Mouse (Mus musculus) liver (tissue): ENCODE measurements at regions not wholly inside any gene's neighbourhood (a gene's known extent, or its start where the extent isn't known, plus 50 kb on each side); places are given as distances from the start of the nearest gene placed in this dataset.

Experiments used
- DNase-seq: peaks from one replicate; pipeline ENCODE4 v3.0.0-alpha.2; 2020; ENCODE audit warnings: mixed read lengths

DNA sequence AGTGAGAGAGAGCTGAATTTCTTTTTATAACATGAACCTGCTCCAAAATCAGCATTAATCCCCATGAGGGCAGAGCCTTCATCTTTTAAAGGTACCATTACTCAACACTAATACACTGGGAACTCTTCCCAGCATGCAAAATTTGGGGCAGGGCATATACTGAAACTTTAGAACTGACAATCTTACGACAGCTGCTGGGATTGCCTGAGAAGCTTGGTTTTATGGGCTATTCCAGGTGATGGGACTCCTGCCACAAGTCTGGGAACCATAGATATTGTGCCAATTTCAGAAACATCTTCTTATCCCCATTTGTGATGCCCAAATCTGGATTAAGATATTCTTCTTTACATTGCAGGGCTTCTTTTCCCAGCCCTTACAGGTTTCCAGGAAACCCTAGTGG, 125.8 kb upstream of the Tank start:
- no peak for DNase-seq

DNA sequence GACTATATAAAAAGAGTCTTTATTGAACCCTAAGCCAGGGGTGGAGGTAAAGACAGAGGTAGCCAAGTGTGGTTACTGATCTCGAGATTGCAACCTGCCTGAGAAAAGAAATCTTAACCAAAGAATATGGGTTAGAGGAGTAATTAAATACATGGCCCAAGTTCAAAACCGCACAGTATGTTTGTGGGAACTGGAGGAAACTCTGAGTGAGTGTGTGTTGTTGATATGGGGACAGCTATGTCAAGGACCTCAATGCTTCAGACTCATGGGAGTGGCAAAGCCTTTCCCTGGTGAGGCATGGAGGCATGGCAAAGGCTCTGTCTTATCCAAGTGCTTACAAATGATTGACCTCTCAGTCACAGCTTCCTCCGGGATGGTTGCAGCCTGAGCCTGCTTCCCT, 127.7 kb upstream of the Tank start:
- DNase-seq: no peak

DNA sequence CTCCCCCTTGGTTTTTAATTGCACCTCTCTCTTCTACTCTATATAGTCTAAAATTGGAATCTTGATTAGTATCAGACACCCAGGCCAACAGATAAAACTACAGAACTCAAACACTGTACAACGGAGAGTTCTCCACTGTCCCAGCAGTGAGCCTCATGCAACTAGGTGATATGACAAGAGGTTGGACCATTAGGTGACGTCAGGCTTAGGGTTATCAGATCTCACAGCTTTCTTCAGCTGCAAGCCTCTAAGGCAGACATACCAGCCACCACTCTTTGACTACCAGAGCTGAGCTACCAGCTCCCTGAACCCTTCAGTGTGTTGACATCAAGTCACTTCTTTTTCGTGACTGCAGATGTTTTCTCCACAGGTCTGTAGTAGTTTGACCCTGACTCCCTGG, 141.8 kb upstream of the Tank start:
- no peak for DNase-seq

DNA sequence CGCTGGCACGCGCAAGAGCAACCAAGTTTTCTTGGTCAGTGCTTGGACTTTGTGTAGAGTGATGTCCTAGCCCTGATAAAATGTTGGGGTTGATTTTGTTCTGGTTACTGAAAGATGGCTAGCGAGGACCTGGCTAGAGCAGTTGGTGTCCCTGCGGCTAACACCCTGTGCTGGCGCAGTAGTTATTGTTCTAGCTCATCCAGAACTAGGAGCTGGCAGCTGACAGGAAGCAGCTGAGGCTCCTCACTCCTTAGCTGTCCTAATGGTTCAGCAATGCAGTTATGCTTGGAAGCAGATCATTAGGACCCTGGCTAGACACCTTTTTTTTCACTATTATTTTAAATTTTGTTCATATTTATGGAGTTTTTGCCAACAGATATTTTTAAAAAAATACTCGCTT, 170.5 kb upstream of the Tank start:
- no peak for DNase-seq

DNA sequence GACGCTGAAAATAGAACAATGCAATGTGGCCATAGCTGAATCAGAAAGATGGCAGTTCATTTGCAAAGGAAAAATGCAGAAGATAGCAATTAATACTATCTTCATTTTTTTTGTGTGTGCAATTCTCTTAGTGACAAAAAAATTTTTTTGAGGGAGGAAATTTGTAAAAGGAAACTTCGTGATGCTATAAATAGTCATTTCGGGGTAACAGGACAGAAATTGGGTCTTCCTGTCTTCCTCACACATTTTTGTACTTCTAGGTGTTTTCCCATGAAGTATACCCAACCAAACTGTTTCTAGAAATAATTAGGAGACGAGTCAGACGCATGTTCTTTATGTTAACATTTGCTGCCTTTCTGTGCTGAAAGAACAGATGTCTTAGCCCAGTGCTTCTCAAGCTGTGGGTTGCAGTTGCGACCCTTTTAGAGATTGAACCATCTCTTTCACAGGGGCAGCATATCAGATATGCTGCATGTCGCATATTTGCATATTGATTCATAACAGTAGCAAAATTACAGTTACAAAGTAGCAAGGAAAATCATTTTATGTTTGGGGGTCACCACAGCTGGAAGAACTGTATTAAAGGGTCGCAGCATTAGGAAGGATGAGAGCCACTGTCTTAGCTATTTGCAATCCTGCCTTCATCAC, 172.2 kb upstream of the Tank start:
- no peak for DNase-seq

DNA sequence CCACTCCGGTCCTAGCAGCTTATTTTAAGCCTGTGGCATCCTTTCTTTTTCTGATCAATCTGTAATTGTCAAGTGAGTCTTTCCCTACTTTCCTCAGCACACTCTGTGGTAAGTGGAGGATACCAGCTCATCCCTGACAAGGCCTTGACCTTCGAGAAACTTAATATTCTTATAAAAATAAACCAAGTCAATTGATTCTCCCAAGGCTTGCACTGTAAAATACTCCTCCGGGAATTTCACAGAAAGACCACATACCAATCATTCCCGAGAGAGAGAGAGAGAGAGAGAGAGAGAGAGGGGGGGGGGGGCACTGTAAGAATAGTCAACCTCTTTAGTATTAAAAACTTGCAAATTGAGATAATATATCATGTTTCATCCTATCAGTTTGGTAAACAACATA, 173.1 kb upstream of the Tank start:
- DNase-seq: no peak

DNA sequence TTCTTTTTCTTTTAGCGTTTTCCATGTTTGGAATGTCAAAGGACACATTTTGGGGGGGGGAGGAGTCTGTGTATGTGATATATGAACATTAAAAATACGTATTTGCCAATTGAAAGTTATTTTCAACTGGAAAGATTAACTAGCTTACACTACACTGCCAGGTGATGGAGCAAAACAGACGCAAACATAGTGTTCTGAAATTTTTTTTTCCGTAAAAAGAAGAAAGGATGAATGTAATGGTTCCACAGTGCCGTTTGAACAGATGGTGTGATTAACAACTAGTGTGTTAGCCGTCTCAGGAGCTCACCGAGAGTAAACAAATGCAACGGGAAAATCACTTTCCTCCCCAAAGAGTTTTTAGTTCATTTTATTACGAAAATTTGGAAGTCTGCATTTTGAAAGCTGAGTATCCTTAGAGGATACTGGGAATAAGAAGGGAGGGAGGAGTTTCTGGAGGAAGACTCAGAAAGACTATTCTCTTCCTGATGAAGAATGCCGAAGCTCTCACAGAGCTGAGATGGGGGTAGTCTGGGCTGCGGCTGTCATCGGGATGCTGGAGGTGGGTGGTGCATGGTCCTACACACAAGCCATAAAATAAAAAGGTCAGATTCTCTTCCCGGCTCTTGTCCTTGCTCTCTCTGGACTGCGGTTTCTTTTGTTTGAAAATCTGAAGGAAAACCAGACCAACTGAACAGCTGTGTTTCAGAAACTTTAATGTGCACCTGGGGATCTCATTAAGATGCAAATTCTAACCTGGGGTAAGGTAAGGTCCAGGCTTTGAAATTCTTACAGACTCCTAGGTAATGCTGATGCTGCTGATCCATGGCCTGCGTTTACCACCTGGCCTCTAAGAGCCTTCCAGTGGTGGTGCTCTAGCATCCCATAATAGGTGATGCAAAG, 175.5 kb upstream of the Tank start:
- DNase-seq: no peak

DNA sequence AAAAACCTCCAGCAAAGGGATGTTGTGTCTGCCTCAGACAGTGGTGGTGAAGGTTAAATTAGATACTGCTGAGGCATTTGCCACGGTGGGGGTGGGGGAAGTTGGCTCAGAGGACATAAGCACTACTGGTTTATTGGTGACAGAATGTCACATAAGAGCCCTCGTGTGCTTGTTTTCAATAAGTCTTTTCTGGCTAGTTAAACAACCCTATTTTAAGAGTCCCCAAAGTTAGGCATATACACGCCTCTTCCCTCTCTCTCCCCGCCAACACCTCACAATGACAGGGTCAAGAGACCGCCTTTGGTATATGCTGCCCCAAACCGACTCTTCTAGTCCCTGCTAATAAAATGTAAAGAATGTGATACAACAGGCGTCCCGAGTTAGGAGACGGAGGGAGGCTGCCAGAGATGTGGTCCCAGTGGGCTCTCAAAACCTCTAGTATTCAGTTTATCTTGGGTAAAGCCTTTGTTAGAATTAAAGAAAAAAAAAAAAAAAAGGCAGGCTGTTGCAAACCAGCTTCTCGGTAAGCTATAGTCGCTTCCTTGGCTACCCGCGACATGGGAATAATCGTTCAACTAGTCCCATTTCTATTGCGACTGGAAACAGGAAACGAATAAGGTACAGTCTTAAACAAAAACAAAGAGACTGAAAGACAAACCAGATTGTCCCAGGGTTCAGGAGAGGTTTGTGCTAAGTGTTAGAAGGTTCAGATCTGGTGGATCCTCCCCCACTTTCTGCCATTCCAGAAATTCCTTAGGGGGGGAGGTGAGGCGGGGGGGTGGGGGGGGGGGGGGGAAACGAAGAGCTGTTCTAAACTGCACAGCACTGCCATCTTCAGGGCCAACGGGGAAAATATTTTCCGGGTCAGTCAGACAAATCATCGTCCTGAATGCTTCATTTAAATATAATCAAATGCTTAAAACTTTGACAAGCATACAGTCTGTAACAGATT, 176.5 kb upstream of the Tank start:
- peak; percentile 73 for DNase-seq

DNA sequence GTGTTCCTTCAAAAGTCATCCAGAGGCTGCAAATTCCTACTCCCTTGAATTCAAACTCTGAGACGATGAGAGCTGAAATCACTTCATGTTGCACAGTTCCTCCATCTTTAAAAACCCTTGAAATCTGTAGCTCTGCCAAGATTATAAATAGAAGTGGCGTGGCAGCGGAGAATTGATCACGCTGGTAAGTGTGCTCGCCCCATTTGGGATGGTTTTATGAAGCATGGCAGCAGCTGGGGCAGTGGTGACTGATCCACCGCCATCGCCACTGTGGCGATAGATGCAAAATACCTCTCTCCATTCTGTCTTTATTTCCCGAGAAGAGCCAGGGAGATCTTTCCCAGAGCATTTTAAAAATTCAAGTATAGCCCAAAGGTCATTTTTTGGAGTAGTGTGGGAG, 179.8 kb upstream of the Tank start:
- DNase-seq: no peak

DNA sequence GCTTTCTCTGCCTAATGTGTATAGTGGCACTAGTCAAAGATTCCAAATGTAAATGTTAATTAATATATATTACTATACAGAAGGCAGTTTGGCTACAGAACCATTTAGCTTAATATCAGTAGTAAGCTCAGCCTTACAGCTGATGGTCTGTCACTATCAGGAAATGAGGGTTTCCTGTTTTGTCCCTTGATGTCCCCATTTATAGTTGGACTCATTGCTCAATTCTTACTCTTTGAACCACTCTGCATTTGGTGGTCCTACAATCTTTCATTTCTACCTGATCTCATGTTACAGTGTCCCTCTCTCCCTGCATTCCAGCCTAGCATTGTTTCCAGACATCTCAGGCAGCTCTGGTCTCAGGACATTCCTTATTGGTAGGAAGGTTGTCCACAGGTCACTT, 188.8 kb upstream of the Tank start:
- DNase-seq: no peak

DNA sequence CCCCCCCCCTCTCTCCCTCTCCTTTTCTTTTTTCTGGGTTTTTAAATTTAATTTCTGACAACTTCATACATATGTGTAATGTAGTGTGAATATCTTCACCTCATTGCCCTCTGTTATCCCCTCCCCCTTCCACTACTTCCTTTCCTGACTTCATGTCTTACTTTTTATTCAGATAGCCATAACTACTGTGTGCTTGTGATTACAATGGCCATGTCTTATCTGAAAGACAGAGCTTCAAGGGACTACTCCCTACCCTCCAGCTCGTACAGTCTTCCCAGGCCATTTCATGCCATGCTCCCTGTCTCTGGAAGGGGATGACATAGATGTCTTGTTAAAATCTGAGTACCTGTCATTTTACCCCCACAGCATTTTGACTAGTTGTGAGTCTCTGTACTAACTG, 189.2 kb upstream of the Tank start:
- DNase-seq: no peak

DNA sequence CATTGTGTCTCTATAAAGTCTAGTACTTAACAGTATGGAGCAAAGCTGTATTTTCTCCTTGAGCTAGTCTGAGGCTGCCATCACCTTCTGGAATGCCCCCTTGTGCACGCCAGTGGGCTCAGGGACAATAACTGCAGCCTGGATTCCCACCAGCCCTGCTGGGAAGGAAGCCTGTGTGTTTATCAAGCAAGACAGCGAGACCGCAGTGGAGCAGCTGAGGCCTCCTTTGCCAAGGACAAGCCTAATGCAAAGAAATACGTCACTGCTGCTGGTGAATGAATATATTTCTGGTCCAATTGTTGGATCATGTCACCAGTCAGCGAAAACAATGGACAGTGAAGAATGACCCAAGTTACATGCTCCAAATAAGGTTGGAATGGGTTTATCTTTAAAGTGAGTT, 190.8 kb upstream of the Tank start:
- DNase-seq: peak; percentile 7

DNA sequence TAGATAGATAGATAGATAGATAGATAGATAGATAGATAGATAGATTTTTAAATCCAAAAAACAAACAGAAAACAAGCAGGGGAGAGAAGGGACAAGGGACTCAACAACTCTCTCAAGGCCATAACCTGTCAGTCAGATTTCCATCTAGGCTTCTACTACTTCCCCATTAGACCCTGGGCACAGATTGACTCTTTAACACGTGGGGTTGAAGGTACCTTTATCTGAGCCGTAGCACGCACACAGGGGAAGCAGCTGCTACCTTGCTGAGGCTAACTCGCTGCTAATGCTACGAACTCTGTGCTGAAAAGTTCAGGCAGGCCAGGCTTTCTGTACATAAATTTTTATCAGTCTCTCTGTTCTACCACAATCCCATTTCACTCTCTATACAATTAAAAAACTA, 191.4 kb upstream of the Tank start:
- DNase-seq: no peak

DNA sequence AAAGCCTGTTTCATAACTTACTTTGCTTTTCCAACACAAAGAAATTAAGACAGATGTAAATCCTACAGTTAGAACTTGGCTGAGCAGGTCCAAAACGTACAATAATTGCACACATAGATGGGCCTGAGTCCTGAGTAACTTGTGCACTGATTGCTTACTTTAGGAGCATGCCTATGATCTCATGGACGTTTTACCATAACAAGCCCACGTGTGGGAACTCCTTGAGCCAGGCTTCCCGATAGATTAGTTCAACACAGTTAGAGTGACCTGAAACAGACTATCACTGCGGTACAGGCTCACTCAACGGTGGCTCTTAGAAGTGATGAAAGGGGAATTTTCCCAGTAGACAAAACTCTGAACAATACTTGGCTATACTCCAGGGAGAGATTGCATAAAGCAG, 193.9 kb upstream of the Tank start:
- DNase-seq: no peak

DNA sequence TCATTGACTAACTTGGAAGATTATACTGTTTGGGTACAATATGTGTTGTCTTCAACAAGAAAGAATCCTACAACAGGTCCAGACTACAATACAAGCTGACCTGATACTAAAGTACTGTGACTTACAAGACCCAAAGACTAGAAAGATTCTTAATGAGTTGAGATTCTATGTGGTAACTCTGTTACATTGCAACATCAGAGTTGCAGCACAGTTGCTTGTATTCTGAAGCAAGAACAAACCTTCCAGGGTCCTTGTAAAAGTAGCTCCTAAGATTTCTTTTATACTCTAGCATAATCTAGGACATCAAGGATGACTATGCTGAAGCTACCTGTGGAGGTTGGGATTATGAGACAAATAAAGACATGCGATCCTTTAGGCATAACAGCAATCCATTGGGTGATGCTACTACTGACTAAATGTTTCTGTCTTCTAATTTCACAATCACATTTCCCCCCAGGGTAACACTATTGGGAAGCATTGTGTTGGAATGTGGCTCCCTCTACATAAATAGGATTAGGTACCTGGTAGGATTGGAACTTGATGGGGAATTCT, 194.6 kb upstream of the Tank start:
- DNase-seq: no peak

DNA sequence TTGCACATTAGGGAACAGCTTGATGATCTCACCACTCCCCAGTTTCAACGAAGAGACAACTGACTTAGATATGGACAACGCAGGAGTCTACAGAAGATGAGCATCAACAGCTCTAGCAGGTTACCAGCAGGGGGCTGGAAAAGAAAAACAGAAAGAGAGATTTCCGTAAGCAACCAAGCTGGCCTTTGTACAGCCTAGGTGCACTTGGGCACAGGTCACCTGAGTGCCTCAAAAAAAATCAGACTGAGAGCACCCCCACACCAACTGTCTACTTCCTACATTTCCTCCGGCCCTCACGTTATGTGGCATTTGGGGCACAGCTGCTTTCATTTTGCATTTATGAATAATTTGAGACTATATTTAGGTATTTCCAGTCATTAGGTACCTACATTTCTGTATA, 199.3 kb upstream of the Tank start:
- DNase-seq: no peak

DNA sequence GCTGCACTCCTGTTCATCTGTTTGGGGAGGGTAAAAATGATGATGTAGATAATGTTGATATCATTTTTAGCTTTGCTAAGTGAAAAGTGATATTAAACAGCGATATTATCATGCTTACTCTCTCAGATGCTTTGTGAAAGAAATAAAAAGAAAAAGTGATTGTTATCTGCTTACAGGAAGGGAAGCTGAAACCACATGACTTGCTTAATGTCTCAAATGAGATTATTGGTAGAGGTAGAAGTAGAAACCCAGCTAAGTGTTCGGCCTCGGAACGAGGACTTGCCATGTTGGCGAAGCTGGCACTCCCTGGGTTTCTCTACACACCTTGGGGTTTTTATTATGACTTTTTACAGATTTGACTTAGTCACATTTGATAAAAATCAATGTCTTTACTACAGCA, 200.1 kb upstream of the Tank start:
- DNase-seq: no peak

DNA sequence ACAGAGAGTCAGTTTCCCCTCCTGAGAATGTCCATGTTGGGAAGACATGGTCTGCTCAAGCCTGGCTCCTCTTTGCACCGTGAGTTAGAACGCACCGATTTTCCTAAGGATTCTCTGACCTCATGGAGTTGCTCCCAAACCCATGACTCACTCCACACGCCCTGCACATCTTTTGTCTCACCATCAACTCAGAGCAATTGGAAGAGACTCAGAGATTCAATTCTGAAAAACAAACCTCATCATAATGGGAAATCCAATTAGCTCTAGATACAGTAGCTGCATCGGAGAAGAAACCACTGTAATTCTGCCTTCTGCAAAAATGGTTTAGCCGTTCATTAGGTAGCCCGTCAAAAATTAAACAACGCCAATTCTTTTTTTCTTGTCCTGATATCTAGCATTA, 200.6 kb upstream of the Tank start:
- no peak for DNase-seq

DNA sequence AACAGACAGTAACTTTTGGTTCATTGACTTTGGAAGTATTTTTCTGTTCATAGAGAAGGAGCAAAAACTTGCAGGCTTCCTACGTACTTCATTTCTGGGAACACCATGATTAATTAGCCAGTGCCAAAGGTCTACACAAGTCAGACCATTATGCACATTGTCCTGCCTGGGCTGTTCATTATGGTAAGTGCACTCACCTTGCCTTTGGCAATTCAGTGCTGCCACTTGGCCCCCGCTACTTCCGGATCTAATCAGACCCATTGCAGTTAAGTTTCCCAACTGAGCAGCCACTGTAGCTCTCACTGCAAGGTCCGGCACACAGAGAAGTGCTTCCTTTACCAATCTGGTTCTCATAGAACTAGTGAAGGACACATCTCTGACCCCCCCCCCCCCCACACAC, 215.8 kb upstream of the Tank start:
- no peak for DNase-seq

DNA sequence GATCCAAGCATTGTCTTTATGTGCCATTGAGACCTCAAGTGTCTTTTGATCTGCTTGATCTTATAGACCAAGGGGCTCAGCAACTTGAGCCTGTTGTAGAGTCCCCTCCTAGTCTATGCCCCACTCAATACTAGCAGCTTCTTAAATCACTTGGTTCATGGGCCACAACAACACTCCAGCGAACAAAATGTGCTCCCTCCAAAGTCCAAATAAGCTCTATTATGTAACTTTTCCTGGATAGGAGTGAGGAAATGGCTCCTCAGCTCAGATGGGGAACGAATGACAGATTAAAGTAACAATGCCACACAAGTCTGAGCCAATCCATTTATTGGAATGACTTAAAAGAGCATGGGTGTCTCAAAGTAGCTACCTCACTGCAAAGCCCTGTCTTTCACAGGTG, 217.0 kb upstream of the Tank start:
- no peak for DNase-seq

DNA sequence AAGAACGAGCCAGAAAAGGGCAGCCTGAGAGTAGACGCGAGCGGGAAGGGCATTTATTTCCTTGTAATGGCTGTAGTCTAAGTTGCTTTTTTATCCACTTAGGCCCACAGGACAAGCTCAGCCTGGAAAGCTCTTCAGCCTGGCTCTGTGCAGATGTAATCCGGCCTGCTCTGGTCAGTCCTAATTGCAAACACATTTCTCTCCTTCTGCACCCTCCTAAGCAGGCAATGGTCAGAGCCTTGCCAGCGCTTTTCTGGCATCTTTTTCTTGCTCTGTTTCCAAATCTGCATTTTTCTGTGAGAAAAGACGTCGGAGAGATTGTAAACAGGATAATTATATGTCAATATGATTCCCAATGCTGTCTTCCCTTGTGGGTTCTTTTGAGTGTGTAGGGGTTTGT, 224.3 kb upstream of the Tank start:
- DNase-seq: no peak

DNA sequence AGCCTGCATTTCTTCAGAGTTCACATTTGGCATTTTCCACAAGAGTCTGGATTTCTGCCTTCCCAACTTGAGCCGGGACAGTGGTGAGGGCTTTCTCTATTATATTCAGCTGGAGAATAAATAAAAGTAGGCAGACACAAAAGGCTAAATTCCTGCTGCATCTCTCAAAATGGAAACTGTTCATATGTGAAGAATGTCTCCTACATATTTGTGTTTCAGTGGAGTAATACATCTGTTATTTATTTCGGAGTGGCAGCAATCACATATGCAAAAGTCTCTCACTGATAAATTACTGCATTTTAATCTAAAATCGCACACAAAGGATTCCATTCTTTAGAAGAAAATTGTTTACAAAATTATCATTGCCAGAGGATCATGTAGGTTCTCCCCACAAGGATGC, 230.9 kb upstream of the Tank start:
- DNase-seq: no peak
